Mouse (Mus musculus) lung, embryonic 14.5 days (tissue): ENCODE data around the gene Usp6nl. TPM values are rescaled to one million over a fixed set of nuclear protein-coding genes. Genes with fewer than 3 reads are reported as not detected.

Experiments used
- ATAC-seq: fragments of 200-750 bp; cut with Nextera tagmentation; 2 replicates; pipeline ENCODE4 v1.8.0; 2017; ENCODE audit warnings: mild to moderate bottlenecking, moderate TSS enrichment, moderate library complexity; ENCODE audit not compliant: insufficient read depth
- DNase-seq: peaks from one replicate; pipeline ENCODE4 v3.0.0-alpha.2; 2015
- H3K27ac ChIP-seq: fragments of 300-500 bp; sonication (generic); 2 replicates; pipeline ENCODE4 v1.5.1; 2014; ENCODE audit warnings: low read depth, mild to moderate bottlenecking, moderate library complexity
- H3K27me3 ChIP-seq: fragments of 300-500 bp; sonication (generic); 2 replicates; pipeline ENCODE4 v1.6.1; 2014; ENCODE audit warnings: low read length, control low read depth; ENCODE audit not compliant: insufficient read depth
- H3K36me3 ChIP-seq: fragments of 300-500 bp; sonication (generic); 2 replicates; pipeline ENCODE4 v1.6.1; 2014; ENCODE audit warnings: control low read depth; ENCODE audit not compliant: insufficient read depth
- H3K4me1 ChIP-seq: fragments of 300-500 bp; sonication (generic); 2 replicates; pipeline ENCODE4 v1.6.1; 2014; ENCODE audit warnings: antibody characterized with exemption, control low read depth; ENCODE audit not compliant: insufficient read depth
- H3K4me2 ChIP-seq: fragments of 300-500 bp; sonication (generic); 2 replicates; pipeline ENCODE4 v1.6.1; 2014; ENCODE audit warnings: mild to moderate bottlenecking
- H3K4me3 ChIP-seq: fragments of 300-500 bp; sonication (generic); 2 replicates; pipeline ENCODE4 v1.5.1; 2014; ENCODE audit warnings: low read depth, low read length
- H3K9ac ChIP-seq: fragments of 300-500 bp; sonication (generic); 2 replicates; pipeline ENCODE4 v1.6.1; 2014
- H3K9me3 ChIP-seq: fragments of 300-500 bp; sonication (generic); 2 replicates; pipeline ENCODE4 v1.6.1; 2016; ENCODE audit warnings: low read depth, low read length, control low read depth
- CTCF ChIP-seq: IDR thresholded peaks from 2 replicates; pipeline ENCODE4 v1.5.1; 2016; ENCODE audit warnings: antibody characterized with exemption, low read depth
- WGBS: fragments of 180-500 bp; shearing (Covaris S2); extraction: QIAGEN DNeasy Blood & Tissue Kit; methylation state at CpG from one replicate; pipeline ENCODE4 v1.1.7; 2014; 5-methylcytosine and 5-hydroxymethylcytosine counted together
- polyA plus RNA-seq: library from polyadenylated mRNA; unstranded; fragments of >200 nt; fragmentation: Nextera tagmentation; extraction: Ambion mirVana; gene quantifications from 2 replicates; pipeline ENCODE4 v1.2.1, GENCODE M21; 2014

The Usp6nl gene
- polyA plus RNA-seq, 1 experiment from 2014 or later, result 16.7 TPM

- TF ChIP-seq CTCF, result no peak
- Histone ChIP-seq H3K4me1 (peaks cover 3% of the 10 kb centered on the region), H3K27ac (no peak overlapping the region), H3K36me3 (0 out of 2 replicates have a peak, but pooled peaks cover 9% of the 10 kb centered on the region), H3K27me3 (no peaks in the 10 kb centered on the region), H3K4me3 (no peak overlapping the region), H3K9ac (no peak overlapping the region), H3K9me3 (no peaks in the 10 kb centered on the region), H3K4me2 (no peak overlapping the region)
- WGBS, result 94% methylated on average over 1 of the region's 1 CpGs
- no peak for ATAC-seq
- DNase-seq, result no peak
These were observed 11.1 kb downstream of the Usp6nl start for GRCm38 (mm10) chr2:6333570-6333969.

GRCm38 (mm10) chr2:6334011-6334410 lies 11.5 kb downstream of the Usp6nl start:
- WGBS, result 89% methylated on average over 6 of the region's 6 CpGs
- DNase-seq (no peak), ATAC-seq (no peak)
- Histone ChIP-seq H3K4me2 (no peak overlapping the region), H3K4me1 (peaks cover 3% of the 10 kb centered on the region), H3K9me3 (no peaks in the 10 kb centered on the region), H3K27me3 (no peaks in the 10 kb centered on the region), H3K9ac (no peak overlapping the region), H3K4me3 (no peak overlapping the region), H3K27ac (no peak overlapping the region), H3K36me3 (0 out of 2 replicates have a peak, but pooled peaks cover 9% of the 10 kb centered on the region)
- no peak for TF ChIP-seq CTCF

- Histone ChIP-seq H3K4me2 (no peak overlapping the region), H3K4me1 (peaks cover 3% of the 10 kb centered on the region), H3K4me3 (no peak overlapping the region), H3K9me3 (no peaks in the 10 kb centered on the region), H3K36me3 (0 out of 2 replicates have a peak, but pooled peaks cover 9% of the 10 kb centered on the region), H3K27ac (no peak overlapping the region), H3K9ac (no peak overlapping the region), H3K27me3 (no peaks in the 10 kb centered on the region)
- no peak for TF ChIP-seq CTCF
- DNase-seq (peak; percentile 18), ATAC-seq (no peak)
- 71% methylated on average over 14 of the region's 14 CpGs for WGBS
These were observed 12.7 kb downstream of the Usp6nl start for GRCm38 (mm10) chr2:6335032-6335735.

GRCm38 (mm10) chr2:6336013-6336412 lies 13.5 kb downstream of the Usp6nl start:
- no peak for TF ChIP-seq CTCF
- peaks cover 6% of the 10 kb centered on the region for H3K4me1 ChIP-seq
- 0 out of 2 replicates have a peak, but pooled peaks cover 9% of the 10 kb centered on the region for H3K36me3 ChIP-seq
- no peak overlapping the region for H3K4me2 ChIP-seq
- DNase-seq, result no peak
- no peak overlapping the region for H3K9ac ChIP-seq
- no peaks in the 10 kb centered on the region for H3K9me3 ChIP-seq
- no peak overlapping the region for H3K27ac ChIP-seq
- no peaks in the 10 kb centered on the region for H3K27me3 ChIP-seq
- no peak for ATAC-seq
- WGBS, result 92% methylated on average over 1 of the region's 1 CpGs
- H3K4me3 ChIP-seq, result no peak overlapping the region

GRCm38 (mm10) chr2:6336649-6337048 lies 14.2 kb downstream of the Usp6nl start:
- DNase-seq (no peak), ATAC-seq (no peak)
- WGBS, result 81% methylated on average over 3 of the region's 3 CpGs
- no peak for TF ChIP-seq CTCF
- Histone ChIP-seq H3K9ac (no peak overlapping the region), H3K36me3 (0 out of 2 replicates have a peak, but pooled peaks cover 9% of the 10 kb centered on the region), H3K4me2 (no peak overlapping the region), H3K4me3 (no peak overlapping the region), H3K9me3 (no peaks in the 10 kb centered on the region), H3K4me1 (peaks cover 3% of the 10 kb centered on the region; the same call in 1 of the 2 replicates), H3K27ac (no peak overlapping the region), H3K27me3 (no peaks in the 10 kb centered on the region)

GRCm38 (mm10) chr2:6337436-6337835 lies 15.0 kb downstream of the Usp6nl start:
- Histone ChIP-seq H3K9ac (no peak overlapping the region), H3K4me2 (no peak overlapping the region), H3K4me3 (no peak overlapping the region), H3K27me3 (no peaks in the 10 kb centered on the region), H3K4me1 (0 out of 2 replicates have a peak, but pooled peaks cover 3% of the 10 kb centered on the region), H3K36me3 (0 out of 2 replicates have a peak, but pooled peaks cover 9% of the 10 kb centered on the region), H3K27ac (no peak overlapping the region), H3K9me3 (no peaks in the 10 kb centered on the region)
- DNase-seq (no peak), ATAC-seq (no peak)
- TF ChIP-seq CTCF, result no peak
- 61% methylated on average over 2 of the region's 2 CpGs for WGBS

- TF ChIP-seq CTCF, result no peak
- 0 out of 2 replicates have a peak, but pooled peaks cover 3% of the 10 kb centered on the region for H3K4me1 ChIP-seq
- no peak overlapping the region for H3K4me2 ChIP-seq
- 56% methylated on average over 9 of the region's 9 CpGs for WGBS
- DNase-seq (peak; percentile 47), ATAC-seq (peak; percentile 56; the same call in 1 of the 2 replicates)
- H3K4me3 ChIP-seq, result no peak overlapping the region
- H3K27ac ChIP-seq, result no peak overlapping the region
- H3K9me3 ChIP-seq, result no peaks in the 10 kb centered on the region
- 0 out of 2 replicates have a peak, but pooled peaks cover 9% of the 10 kb centered on the region for H3K36me3 ChIP-seq
- no peak overlapping the region for H3K9ac ChIP-seq
- H3K27me3 ChIP-seq, result no peaks in the 10 kb centered on the region
These were observed 15.7 kb downstream of the Usp6nl start for GRCm38 (mm10) chr2:6338031-6338629.
